Mouse (Mus musculus) Patski (cell line): ENCODE results near the gene Rmnd1. TPM values are rescaled to one million over a fixed set of nuclear protein-coding genes. Genes with fewer than 3 reads are reported as not detected.

ENCODE experiments used
- ATAC-seq: fragments of 100-300 bp; one replicate; pipeline ENCODE4 v1.8.0; 2021
- CTCF ChIA-PET: fragments of 350-600 bp; sonication (Branson Sonifier 250); formaldehyde crosslinking; loops from one replicate; lab custom pipeline; 2022; ENCODE audit warnings: inconsistent platforms; lab: Charles Lee
- POLR2A ChIA-PET: fragments of 350-600 bp; sonication (Branson Sonifier 250); formaldehyde crosslinking; loops from one replicate; lab custom pipeline; 2022; ENCODE audit warnings: antibody characterized with exemption, inconsistent platforms; lab: Charles Lee
- DNase-seq: peaks from one replicate; pipeline ENCODE4 v3.0.0-alpha.2; 2011; ENCODE audit warnings: low read depth, low spot score
- H3K27me3 ChIP-seq: fragments of 371-371 bp; one replicate; pipeline ENCODE4 v1.5.1; 2021
- CTCF ChIP-seq: fragments of 100-300 bp; IDR thresholded peaks from one replicate; pipeline ENCODE4 v1.5.1; 2021
- in situ Hi-C: fragments of 300-500 bp; cut with MboI; formaldehyde crosslinking; loops from 3 replicates; pipeline ENCODE4 v1.11.1; 2018; ENCODE audit warnings: low pct_unique_long_range_greater_than_20kb, mixed read lengths
- polyA plus RNA-seq: library from polyadenylated mRNA; unstranded; gene quantifications from one replicate; pipeline ENCODE4 v1.2.3, GENCODE M21; 2021

Gene Rmnd1
- polyA plus RNA-seq, 1 experiment from 2014 or later, result 39.2 TPM

GRCm38 (mm10) chr10:4356640-4357039, 75.5 kb downstream of the Rmnd1 start:
- no peak for ATAC-seq

GRCm38 (mm10) chr10:4355882-4356451, 76.2 kb downstream of the Rmnd1 start:
- no peak for TF ChIP-seq CTCF
- in situ Hi-C loops, result no loop called here
- ATAC-seq, result no peak
- DNase-seq, result no peak
- H3K27me3 ChIP-seq, result no peaks in the 10 kb centered on the region
- CTCF ChIA-PET, result no interaction called here
- POLR2A ChIA-PET, result no interaction called here

More at GRCm38 (mm10) chr10:4356640-4357039, 75.5 kb downstream of the Rmnd1 start:
- TF ChIP-seq CTCF, result no peak
- no peak for DNase-seq
- ChIA-PET POLR2A (no interaction called here), CTCF (interaction anchor here (1.5 kb wide), 1 partner anchor 15 kb away, joined by 3 read pairs; no protein-coding TSS in a partner anchor)
- in situ Hi-C loops, result no loop called here
- no peaks in the 10 kb centered on the region for H3K27me3 ChIP-seq

GRCm38 (mm10) chr10:4354371-4355260, 77.6 kb downstream of the Rmnd1 start:
- DNase-seq (no peak), ATAC-seq (no peak)
- POLR2A ChIA-PET, result interaction anchor here (1.5 kb wide), 1 partner anchor 22 kb away, joined by 3 read pairs; no protein-coding TSS in a partner anchor
- no peak for TF ChIP-seq CTCF
- in situ Hi-C loops, result no loop called here
- H3K27me3 ChIP-seq, result no peaks in the 10 kb centered on the region
- CTCF ChIA-PET, result interaction anchor here (0.9 kb wide), 1 partner anchor 17 kb away, joined by 4 read pairs; no protein-coding TSS in a partner anchor

Other genes with a start within 250 kb of the Rmnd1 start
- gene Akap12, start 166.0 kb downstream of the Rmnd1 start, polyA plus RNA-seq, result 367 TPM
- gene Zbtb2, start 44.3 kb downstream of the Rmnd1 start, polyA plus RNA-seq, result 19.0 TPM
- gene Armt1, start 79 bp upstream of the Rmnd1 start, polyA plus RNA-seq, result 26.5 TPM
- 0.37 TPM for gene Ccdc170, start 50.1 kb upstream of the Rmnd1 start, polyA plus RNA-seq
- gene Esr1, start 179.2 kb upstream of the Rmnd1 start, polyA plus RNA-seq, result 0.18 TPM